Mouse (Mus musculus): ENCODE measurements around the gene Dcps.

- TF ChIP-seq CTCF (IDR thresholded peaks at IDR 0.05; ENCODE audit: insufficient read depth, low read depth, low read length), result no peak
- TF ChIP-seq POLR2A (IDR thresholded peaks at IDR 0.05; ENCODE audit: insufficient read depth, low read depth, low read length), result no peak
Measured at GRCm38 (mm10) chr9:35188700-35189099, 12.8 kb upstream of the Dcps start.

Measured in olfactory bulb, adult 2 months (tissue).